Mouse (Mus musculus) mouse embryonic stem cell (cell line): Measurements from ENCODE around the gene Cables2.
"Not testable (repeated sequence)": the region's sequence is repeated elsewhere in the genome, so short reads cannot be mapped to it uniquely, and the experiment has no call there.

Source experiments
- in situ Hi-C, 2 experiments: fragments of 300-500 bp; cut with MboI; formaldehyde crosslinking; loops; 1 replicate in 1 of 2; 3 replicates in 1 of 2; pipeline ENCODE4 v1.14.3; 2019 to 2020; ENCODE audit warnings: low sequenced_read_pairs in 2 of 2, low pct_unique_long_range_greater_than_20kb in 1 of 2, mixed read lengths in 1 of 2; ENCODE audit not compliant: unreplicated experiment in 1 of 2

Cables2 gene

GRCm38 (mm10) chr2:180259826-180260609 lies 13.3 kb downstream of the Cables2 start:
- in situ Hi-C loops, result not testable (repeated sequence)

GRCm38 (mm10) chr2:180258951-180259484 lies 14.3 kb downstream of the Cables2 start:
- in situ Hi-C loops, result not testable (repeated sequence)

GRCm38 (mm10) chr2:180257963-180258865 lies 15.1 kb downstream of the Cables2 start:
- in situ Hi-C loops, result no loop called here

GRCm38 (mm10) chr2:180257001-180257521 lies 16.2 kb downstream of the Cables2 start, which contains the start of gene Rps21:
Gene Rps21 (plus strand): TSS chr2:180257377.
- in situ Hi-C loops, result no loop called here

GRCm38 (mm10) chr2:180256296-180257000 lies 16.8 kb downstream of the Cables2 start:
- in situ Hi-C loops, result no loop called here

GRCm38 (mm10) chr2:180255701-180256100 lies 17.6 kb downstream of the Cables2 start:
- in situ Hi-C loops, result no loop called here

GRCm38 (mm10) chr2:180254436-180255209 lies 18.7 kb downstream of the Cables2 start:
- in situ Hi-C loops, result loop anchor here (5.0 kb wide), 2 partner anchors 42 to 72 kb away; no protein-coding TSS in a partner anchor

GRCm38 (mm10) chr2:180251838-180252237 lies 21.5 kb downstream of the Cables2 start:
- in situ Hi-C loops, result loop anchor here (5.0 kb wide), 2 partner anchors 40 to 70 kb away; no protein-coding TSS in a partner anchor

- in situ Hi-C loops, result loop anchor here (5.0 kb wide), 2 partner anchors 39 to 69 kb away; no protein-coding TSS in a partner anchor
Observed at GRCm38 (mm10) chr2:180250930-180251611, 22.2 kb downstream of the Cables2 start.

GRCm38 (mm10) chr2:180248947-180249660 lies 24.2 kb downstream of the Cables2 start:
- in situ Hi-C loops, result no loop called here

GRCm38 (mm10) chr2:180247916-180248315 lies 25.4 kb downstream of the Cables2 start:
- in situ Hi-C loops, result no loop called here

- in situ Hi-C loops, result no loop called here
Observed at GRCm38 (mm10) chr2:180243108-180243507, 30.2 kb downstream of the Cables2 start.

- in situ Hi-C loops, result no loop called here
Observed at GRCm38 (mm10) chr2:180238591-180238990, 34.7 kb downstream of the Cables2 start.

GRCm38 (mm10) chr2:180237601-180238345 lies 35.5 kb downstream of the Cables2 start:
- in situ Hi-C loops, result no loop called here

- in situ Hi-C loops, result no loop called here
Observed at GRCm38 (mm10) chr2:180236930-180237329, 36.4 kb downstream of the Cables2 start.

GRCm38 (mm10) chr2:180236500-180236899 lies 36.8 kb downstream of the Cables2 start:
- in situ Hi-C loops, result no loop called here
